Mouse (Mus musculus) liver, postnatal 0 days (tissue): Measurements from ENCODE around the gene Fndc3a.

Experiments used
- CTCF ChIP-seq: sonication (generic); IDR thresholded peaks from 2 replicates; pipeline ENCODE4 v1.5.1; 2016; ENCODE audit warnings: antibody characterized with exemption, low read depth
- EP300 ChIP-seq: IDR thresholded peaks from 2 replicates; pipeline ENCODE4 v1.6.1; 2016; ENCODE audit warnings: antibody characterized with exemption, low read depth, mild to moderate bottlenecking

DNA sequence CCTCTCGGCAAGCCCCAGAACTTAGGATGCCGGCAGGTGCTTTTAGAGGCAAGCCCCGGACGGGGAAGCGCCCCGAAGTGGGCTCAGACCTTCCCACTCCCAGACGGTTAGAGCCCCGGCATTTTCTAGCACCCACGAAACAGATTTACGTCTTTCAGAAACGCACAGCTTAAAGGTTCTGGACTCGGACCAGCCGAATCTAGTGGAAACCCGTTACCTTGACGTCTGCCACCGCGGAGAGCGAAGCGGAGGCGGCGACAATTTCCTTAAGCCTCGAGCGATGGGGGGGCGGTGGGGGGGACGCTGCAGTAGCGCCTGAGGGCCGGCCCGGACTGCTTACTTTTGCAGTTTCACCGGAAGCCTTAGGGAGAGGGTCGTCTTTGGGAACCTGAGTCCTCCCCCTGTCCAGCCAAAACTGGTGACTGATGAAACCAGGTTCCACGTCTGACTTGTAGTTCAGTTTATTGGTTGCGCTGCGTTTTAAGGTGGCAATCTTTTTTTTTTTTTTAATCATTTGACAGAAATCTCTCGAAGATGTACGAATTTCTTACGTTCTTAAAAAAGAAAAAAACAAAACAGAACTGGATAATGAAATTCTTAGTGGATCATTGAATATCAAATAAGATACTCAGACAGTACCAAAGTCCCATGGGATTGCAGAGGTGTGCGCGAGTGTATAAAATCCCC is 681 bp upstream of the Fndc3a start:
- no peak for TF ChIP-seq CTCF
- TF ChIP-seq EP300, result no peak
